Mouse (Mus musculus): ENCODE data around the gene Pnrc2.

Gene Pnrc2

DNA sequence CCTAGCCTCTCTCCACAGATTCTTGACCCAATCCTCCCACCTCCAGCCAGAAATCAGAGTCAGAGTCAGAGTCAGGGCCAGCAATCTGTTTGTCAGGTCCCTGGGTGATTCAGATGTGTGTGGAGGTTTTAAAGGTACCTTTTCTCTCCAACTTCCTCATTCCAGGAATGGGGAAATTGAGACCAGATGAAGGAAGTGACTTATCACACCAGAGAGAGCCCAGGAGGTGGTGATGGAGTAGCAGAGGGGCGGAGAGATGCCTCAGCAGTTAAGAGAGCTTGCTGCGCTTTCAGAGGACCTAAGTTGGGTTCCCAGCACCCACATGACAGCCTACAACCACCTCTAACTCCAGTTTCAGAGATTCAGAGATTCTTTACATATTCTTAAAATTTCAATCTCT, 17.9 kb upstream of the Pnrc2 start:
- DNase-seq (ENCODE audit: low spot score): no peak

DNA sequence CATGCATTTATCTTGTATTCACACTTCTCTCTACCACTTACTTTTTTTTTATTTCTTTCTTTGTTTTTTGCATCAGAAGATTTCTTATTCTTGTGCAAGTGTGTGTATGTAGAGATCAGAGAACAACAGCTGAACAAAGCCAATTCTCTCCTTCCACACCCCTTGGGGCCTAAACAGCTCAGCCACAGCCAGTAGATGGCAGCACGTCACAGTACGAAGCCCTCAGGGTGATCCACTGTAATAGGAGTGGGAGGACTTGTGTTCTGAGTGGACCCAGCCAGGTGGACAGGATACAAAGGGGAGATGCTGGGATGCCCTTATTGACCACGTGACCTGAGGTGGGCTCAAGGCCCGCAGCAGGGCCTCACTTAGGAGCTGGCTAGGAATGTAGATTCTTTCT, 16.2 kb upstream of the Pnrc2 start:
- DNase-seq (ENCODE audit: low spot score): peak; percentile 88

DNA sequence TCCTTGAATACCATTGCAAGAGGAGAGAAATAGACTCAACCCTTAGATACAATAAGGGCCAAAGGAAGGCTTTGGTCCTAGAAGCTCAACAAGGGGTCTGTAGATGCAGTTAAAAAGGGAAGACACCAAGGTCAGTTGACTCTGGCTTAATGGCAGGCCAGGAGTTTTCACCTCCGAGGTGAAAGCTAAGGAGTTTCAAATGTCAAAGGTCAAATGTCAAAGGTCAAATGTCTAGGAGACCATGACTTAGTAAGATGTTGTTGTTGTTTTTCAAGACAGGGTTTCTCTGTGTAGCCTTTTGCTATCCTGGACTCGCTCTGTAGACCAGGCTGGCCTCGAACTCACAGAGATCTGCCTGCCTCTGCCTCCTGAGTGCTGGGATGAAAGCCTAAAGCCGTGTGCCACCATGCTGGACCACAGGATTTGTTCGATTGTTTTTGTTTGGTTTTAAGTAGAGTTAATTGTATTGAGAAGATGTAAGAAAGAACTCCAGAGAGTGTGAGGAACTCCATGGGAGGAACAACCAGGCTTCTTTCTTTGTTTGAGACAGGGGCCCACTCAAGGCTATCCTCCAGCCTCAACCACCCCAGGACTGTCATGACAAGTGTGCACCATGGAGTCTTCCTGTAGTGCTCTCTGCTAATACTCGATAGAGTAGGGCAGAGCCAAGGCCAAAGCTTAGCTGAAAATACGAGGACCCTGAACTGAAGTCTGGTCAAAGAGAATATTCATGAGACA, 15.7 kb upstream of the Pnrc2 start:
- DNase-seq (ENCODE audit: low spot score): no peak

DNA sequence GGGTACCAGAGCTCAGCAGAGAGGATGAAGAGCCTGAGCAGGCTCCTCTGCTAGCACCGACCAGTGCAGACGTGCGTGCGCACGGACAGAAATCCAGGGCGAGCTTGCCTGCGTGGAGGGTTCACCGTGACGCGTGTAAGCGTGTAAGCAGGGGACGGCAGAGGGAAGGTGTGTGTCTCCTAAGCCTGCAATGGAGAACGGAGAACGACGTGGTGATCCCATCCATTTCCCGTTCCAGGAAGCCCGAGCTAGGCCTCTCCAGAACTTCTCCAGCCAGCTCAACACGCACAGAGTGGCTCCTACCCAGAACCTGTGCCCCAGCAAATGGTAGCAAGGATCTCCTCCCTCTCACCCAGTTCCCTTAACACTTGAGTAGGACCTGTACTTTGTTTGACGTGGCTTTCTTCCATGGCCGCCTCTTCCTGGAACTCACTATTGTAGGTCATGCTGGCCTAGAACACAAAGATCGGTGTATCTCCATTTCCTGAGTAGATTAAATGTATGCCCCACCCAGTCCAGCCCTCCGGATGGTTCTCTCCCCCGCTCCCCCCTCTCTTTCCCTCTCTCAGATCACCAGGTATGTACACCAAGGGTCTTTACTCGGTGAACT, 14.9 kb upstream of the Pnrc2 start:
- DNase-seq (ENCODE audit: low spot score): no peak

DNA sequence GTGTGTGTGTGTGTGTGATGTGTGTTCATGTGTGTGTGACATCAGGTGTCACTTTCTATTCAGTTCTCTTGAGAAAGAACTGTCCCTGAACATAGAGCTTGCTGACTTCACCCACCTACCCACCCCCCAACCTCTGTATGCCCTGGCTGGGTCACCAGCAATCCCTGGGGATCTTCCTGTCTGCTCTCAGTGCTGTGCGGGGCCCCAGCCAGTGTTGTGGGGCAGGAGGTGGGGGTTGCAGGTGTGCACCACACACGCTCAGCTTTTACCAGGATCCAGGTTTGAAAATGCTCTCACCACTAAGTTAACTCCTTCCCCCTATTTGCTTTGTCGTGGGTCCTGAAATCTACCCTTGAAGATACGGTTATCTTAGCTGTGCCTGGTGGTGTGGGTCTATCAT, 12.5 kb upstream of the Pnrc2 start:
- no peak for DNase-seq (ENCODE audit: low spot score)

DNA sequence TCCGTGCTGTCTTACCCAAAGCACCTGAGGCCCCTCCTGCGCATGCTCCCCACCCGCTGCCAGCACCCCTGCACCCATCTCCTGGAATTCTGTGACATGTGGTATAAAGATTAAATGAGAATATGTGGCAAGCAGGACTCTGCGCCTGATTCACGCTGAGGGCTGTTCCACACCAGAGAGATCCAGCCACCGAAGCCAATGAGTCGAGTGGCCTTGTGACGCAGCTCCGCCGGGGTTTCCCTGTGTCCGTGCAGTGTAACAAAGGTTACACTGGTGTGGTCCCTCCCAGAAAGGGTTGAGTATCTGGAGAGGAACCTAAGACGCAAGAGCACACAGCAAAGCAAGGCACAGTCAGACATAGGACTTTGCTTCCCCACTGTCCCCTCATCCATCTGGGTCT, 12.0 kb upstream of the Pnrc2 start:
- no peak for DNase-seq (ENCODE audit: low spot score)

DNA sequence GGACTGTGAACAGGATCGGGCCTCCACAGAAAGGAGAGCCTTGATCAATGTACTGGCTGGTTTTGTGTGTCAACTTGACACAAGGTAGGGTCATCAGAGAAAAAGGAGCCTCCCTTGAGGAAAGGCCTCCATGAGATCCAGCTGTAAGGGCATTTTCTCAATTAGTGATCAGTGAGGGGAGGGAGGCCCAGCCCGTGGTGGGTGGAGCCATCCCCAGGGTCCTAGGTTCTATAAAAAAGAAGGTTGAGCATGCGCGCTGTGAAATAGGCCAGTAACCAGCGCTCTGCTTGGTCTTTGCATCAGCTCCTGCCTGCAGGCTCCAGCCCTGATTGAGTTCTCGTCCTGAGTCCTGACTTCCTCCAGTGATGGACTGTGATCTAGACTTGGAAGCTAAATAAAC, 10.9 kb upstream of the Pnrc2 start:
- DNase-seq (ENCODE audit: low spot score): peak; percentile 80

DNA sequence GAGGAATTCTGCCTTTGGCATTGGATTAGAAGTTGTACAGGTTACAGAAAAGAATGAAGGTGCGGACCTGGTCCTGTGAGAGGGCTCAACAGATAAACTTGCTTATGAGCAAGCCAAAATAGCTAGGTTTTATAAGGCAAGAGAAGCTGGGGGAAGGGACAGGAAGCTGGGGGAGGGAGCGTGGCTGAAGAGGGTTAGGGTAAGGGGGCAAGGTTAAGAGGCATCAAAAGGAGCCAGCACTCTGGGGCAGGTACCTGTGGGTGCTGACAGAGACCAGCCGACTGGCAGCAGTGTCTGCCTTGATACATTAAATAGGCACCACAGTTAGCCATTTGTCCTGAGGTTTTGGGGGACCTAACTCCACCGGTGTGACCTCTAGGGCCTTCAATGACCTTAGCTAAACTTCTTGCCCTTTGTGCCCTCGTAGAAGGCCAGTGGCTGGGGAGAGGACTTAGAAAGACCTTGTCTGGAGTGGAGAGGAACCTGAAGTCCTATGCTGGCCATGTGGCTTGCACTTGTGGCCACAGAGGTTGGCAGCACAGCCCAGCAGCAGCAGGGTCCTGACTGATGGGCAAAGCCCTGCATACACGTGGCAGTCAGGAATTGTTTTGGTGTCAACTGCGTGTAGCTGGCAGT, 10.3 kb upstream of the Pnrc2 start:
- DNase-seq (ENCODE audit: low spot score): no peak

DNA sequence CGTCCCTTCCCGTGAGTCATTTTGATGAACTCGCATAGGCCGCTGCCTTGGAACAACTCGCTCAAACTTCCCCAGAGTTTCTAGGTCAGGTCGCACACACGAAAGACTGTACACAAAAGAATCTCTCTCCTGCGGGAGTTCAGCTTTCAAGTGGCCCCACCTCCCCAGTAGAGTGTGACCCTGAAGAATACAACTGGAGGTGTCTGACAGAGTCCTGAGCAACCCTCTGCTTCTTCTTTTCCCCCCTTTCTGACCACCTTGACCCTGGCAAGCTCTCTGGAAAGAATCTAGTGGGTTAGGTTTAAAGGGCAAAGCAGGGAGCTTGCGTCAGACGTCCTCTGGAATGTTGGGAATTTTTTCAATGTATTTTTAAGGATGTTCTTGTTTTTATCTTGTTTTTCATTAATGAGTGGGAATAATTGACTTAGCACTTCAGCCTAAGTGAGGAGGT, 9.8 kb upstream of the Pnrc2 start:
- DNase-seq (ENCODE audit: low spot score): peak; percentile 60

DNA sequence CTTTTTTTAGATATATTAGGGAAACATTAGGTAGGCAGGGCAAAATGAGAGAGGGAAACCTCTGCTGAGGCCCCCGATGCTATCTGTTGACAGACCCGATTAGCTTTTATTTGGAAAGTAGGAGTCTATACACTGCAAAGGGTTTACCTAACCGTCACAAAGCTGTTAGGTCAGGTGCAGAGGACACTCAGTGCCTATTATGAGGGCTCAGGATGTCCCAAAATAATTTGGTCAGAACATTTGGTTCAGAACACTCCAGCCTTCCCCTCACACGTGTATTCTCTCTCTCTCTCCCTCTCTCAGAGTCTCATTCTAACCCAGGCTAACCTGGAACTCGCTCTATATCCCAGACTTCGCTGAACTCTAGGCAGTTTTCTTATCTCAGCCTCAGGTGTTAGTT, 8.4 kb upstream of the Pnrc2 start:
- no peak for DNase-seq (ENCODE audit: low spot score)

DNA sequence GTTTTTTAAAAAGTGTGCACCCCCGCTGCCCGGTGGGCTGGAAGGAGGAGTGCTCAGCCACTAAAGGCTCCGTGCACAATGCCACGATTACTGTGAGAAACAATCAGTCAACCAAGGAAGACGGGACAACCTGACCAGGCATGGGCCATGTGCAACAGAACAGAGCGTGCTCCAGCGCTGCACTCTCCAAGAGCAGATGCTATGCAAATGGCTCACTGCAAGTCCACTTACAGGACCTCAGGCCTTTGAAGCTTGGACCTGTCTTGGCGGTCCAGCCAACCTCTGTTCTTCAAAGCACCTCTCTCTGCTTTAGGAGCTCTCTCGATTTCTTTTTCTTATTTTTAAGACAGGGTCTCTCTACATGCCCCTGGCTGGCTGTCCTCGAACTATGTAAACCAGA, 6.9 kb upstream of the Pnrc2 start:
- no peak for DNase-seq (ENCODE audit: low spot score)

DNA sequence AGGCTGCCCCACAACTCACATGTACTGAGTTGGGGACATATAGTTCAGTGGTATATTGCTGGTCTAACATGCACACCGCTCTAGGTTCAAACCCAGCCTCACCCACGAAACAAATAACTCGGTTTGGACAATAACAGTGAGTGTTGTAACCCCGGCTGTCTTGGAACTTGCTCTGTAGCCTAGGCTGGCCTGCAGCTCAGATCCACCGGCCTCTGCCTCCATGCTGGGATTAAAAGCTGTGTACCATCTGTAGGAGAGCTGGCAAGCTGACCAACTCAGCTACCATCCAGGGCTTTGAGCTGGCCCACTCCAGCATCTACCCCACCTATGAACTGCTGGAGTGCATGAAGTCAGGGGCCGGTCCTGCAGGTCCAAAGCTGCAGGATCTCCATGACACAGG, 6.4 kb upstream of the Pnrc2 start:
- DNase-seq (ENCODE audit: low spot score): no peak

DNA sequence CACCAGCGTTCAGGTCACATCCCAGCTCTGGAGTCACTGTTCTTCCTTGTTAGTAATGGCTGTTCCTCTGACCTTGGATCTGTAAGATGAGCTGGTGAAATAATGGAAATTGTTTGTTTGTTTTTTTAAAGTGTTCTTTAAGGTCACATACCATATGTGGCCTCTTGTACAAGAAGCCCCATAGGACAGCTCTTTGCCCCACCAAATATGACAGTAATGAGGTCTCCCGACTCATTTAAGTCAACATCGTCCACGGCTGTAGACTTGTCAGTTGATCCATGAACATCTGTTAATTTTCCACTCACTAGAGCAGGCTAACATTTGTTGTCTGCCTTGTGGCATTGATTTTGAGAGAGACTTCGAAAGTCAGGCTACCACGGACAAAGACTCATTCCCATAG, 5.4 kb upstream of the Pnrc2 start:
- DNase-seq (ENCODE audit: low spot score): no peak

DNA sequence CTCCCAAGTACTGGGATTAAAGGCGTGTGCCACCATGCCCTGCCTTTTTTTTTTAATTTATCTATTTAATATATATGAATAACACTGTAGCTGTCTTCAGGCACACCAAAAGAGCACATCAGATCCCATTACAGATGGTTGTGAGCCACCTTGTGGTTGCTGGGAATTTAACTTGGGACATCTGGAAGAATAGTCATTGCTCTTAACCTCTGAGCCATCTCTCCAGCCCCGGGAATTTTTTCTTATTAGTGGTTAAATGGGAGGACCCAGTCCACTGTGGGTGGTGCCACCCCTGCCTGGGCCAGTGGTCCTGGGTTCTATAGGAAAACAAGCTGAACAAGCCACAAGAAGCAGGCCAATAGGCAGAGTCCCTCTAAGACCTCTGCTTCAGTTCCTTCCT, 4.1 kb upstream of the Pnrc2 start:
- no peak for DNase-seq (ENCODE audit: low spot score)

DNA sequence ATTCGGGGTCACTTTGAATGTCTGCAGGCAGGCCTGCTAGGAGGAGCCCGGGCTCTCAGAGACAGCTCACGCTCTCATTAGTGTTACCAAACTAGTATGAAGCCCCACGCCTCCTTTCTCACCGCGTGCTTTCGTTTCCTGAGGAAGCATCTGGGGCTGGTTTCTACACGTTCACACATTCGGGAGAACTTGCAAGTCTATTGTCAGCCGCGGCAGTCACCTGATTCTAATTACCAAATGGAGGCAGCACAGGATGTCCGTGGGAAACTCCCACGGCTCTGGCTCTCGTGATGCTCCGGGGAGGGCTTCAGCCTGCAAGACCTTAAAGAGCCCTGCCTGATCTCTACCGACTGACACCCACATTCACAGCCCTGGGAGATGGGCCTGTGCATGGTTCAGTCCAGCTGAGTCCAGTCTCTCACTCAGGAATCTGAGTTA, 3.0 kb upstream of the Pnrc2 start:
- peak; percentile 54 for DNase-seq (ENCODE audit: low spot score)

DNA sequence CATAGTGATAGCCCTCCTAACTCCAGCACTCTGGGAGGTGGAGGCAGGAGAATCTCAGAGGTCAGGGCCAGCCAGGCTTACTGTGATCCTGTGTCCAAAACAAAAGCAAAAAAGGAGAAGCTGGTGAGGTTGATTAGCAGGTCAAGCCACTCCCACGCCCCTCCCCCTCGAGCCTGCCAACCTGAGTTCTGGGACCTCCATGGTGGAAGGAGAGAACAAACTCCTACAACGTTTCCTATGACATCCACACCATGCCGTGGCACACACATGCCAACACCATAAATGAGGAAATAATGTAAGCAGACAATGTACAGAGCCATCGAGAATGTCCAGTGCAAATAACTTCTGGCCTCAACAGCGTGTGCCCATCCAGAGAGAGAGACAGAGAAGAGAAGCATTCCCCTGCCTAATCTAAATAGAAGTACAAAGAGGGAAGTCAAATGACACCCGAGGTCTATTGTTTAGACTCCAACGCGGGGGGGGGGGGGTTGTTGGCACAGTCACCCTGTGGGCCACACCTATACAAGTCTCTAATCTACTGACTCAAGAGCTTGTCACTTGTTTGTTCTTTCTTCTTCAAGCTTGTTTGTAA, 2.4 kb upstream of the Pnrc2 start:
- peak; percentile 63 for DNase-seq (ENCODE audit: low spot score)

DNA sequence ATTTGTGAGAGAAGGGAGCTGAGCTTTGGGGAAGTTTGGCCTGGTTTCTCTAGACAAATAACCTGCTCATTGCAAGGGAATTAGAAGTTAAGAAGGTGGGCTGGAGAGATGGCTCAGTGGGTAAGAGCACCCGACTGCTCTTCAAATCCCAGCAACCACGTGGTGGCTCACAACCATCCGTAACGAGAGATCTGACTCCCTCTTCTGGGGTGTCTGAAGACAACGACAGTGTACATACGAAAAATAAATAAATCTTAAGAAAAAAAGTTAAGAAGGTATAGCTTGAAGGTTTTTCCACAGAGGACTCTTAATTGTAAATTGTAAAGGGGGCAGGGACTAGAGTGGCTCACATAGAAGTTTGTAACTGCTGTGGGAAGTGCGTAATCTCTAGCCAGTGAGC, 1.9 kb upstream of the Pnrc2 start:
- DNase-seq (ENCODE audit: low spot score): no peak

DNA sequence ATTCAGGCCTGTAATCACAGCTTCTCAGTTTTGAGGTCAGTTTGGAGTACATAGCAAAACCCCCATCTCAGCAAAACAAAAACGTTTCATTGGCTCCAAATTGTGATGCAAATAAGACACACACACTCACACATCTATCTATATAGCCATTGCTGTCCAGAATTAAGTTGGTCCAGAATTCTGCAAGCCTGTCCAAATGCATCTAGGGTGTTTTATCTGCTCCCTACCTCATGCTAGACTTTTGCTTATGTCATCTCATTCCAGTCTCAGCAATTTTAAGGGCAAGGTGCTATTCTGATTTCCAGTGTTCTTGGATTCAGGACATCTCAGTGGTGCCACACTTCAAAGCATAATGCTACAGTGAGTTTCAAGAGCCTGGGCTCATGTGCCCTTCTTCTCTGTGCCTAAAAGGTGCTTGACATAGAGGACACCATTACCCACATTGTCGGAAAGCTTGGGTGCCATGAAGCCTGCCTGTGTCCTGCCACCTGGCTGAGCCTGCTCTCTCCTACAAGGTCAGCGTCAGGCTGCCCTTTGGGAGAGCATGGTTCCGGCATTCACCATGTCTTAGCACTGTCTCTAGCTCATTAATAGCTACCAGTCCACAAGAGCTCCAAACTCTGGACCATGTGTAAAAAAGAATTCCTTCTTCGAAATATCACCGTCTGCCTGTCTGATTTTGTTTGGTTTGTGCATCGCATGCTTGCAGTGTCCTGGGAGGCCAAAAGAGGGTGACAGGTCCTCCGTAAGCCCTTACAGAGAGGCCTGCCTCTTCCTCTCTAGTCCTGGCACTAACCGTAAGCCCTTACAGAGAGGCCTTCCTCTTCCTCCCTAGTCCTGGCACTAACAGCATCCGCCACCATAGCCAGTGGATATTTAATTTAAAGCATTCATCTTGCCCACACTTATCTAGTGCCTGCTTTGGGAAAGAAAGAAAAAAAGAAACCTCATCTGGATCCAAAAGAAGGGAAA, 1.2 kb upstream of the Pnrc2 start:
- no peak for DNase-seq (ENCODE audit: low spot score)

DNA sequence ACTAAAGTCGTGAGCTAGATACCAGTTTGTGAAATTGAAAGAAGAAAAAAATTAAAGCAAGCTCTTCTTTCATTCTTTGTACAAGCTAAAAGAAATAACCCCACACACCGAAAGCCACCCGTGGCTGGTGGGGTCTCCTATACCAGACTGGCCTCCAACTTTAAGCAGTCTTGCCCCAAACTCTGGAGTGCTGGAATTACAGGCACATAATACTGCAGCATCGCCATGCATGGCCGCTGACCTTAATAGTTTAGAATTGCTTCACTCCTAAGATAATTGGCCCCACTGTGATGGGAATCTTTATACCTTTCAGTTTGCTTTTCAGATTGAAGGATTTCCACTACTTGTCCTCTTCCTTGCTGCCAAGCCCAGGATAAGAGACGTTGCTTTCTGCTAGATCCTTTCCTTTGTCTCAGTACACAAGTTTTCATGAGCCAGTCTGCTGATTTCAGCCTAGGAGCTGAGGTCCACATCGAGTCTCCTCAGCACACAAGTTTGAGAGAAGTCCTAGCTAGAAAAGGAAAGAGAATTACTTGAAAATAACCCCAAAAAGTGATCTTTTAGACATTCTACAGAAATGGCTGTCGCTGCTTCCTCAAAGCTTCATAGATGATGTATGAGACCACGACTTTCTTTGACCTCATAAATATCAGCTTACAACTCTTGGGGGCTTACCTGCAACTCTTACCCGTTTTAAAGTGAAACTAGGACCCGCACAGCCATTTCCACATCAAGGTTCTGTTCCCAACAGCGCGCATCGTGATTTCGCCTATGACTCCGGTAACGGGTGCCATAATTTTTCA, 860 bp downstream of the Pnrc2 start:
- no peak for DNase-seq (ENCODE audit: low spot score)

DNA sequence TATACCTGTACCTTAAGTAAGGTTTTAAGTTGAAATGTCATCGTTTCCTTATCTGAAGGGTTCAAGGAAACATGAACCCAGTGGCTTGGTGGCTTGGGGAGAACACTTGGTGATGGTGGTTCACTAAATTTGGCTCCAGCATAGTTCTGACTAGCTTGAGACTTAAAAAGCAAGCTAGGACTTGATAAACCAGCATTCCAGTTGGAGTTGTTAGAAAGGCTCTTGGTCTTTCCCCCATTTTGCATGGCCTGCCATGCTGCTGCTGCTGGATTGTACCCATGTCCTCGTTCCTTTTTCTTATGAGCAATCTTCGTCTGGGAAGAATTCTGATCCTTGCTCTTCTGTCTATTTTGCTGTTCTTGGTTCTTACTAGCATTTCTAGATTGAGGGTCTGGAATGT, 1.6 kb downstream of the Pnrc2 start:
- DNase-seq (ENCODE audit: low spot score): no peak
